Mouse (Mus musculus) heart, adult 2 months (tissue): ENCODE measurements around the gene Il12a. TPM values are rescaled to one million over a fixed set of nuclear protein-coding genes. Genes with fewer than 3 reads are reported as not detected.

Experiments
- DNase-seq, 2 experiments: peaks; one replicate each; pipeline ENCODE4 v3.0.0; 2021
- H3K27ac ChIP-seq: fragments of 200-600 bp; 2 replicates; pipeline ENCODE4 v1.8.1; 2022
- H3K27me3 ChIP-seq: fragments of 200-500 bp; 2 replicates; pipeline ENCODE4 v1.6.1; 2012; ENCODE audit warnings: mild to moderate bottlenecking, low read length, inconsistent platforms, mixed read lengths; ENCODE audit not compliant: control insufficient read depth, insufficient read depth
- H3K36me3 ChIP-seq: fragments of 200-500 bp; 2 replicates; pipeline ENCODE4 v1.6.1; 2012; ENCODE audit warnings: low read length, inconsistent platforms; ENCODE audit not compliant: control insufficient read depth, insufficient read depth
- H3K4me1 ChIP-seq: fragments of 200-500 bp; 2 replicates; pipeline ENCODE4 v1.6.1; 2011; ENCODE audit warnings: low read length; ENCODE audit not compliant: control insufficient read depth, insufficient read depth
- H3K4me3 ChIP-seq: fragments of 200-600 bp; 2 replicates; pipeline ENCODE4 v1.8.1; 2022
- H3K79me2 ChIP-seq: fragments of 200-500 bp; replicated peaks from 2 replicates; pipeline ENCODE4 v1.6.1; 2012; ENCODE audit warnings: mild to moderate bottlenecking, inconsistent platforms, low read length, moderate library complexity, mixed read lengths; ENCODE audit not compliant: control insufficient read depth, insufficient read depth
- H3K9ac ChIP-seq: fragments of 200-500 bp; 2 replicates; pipeline ENCODE4 v1.6.1; 2012; ENCODE audit warnings: low read depth, mild to moderate bottlenecking, control low read depth, inconsistent platforms, low read length, mixed read lengths
- CTCF ChIP-seq: fragments of 200-600 bp; IDR thresholded peaks from 2 replicates; pipeline ENCODE4 v1.8.1; 2022; ENCODE audit warnings: antibody characterized with exemption, mild to moderate bottlenecking, moderate library complexity
- EP300 ChIP-seq: fragments of 200-500 bp; IDR thresholded peaks from 2 replicates; pipeline ENCODE4 v1.6.1; 2011; ENCODE audit warnings: low read depth, low read length, control low read depth; ENCODE audit not compliant: insufficient read depth
- POLR2A ChIP-seq: fragments of 200-500 bp; IDR thresholded peaks from 2 replicates; pipeline ENCODE4 v1.6.1; 2011; ENCODE audit warnings: mild to moderate bottlenecking, low read depth, low read length, control low read depth; ENCODE audit not compliant: insufficient read depth
- WGBS: fragments of 180-500 bp; shearing (Covaris S2); methylation state at CpG from one replicate; pipeline ENCODE4 v1.1.7; 2018; 5-methylcytosine and 5-hydroxymethylcytosine counted together
- intact Hi-C: fragments of 180-260 bp; cut with DNase I; formaldehyde crosslinking; loops from one replicate; pipeline ENCODE4 v1.15.1; 2025
- polyA plus RNA-seq: library from polyadenylated mRNA; depleted of rRNA; stranded (reverse); fragments of >200 nt; gene quantifications from 2 replicates; pipeline ENCODE4 v1.2.3, GENCODE M21; 2012
- total RNA-seq, 2 experiments: library from RNA; stranded (reverse); gene quantifications; 2 replicates each; pipeline ENCODE4 v1.2.3; 2021

Il12a gene
- total and polyA plus RNA-seq, 3 experiments = 0.23 to 0.84 TPM; not detected in 1

GRCm38 (mm10) chr3:68676831-68677303 lies 13.6 kb upstream of the Il12a start:
- Histone ChIP-seq H3K4me1 (peaks cover 2% of the 10 kb centered on the region), H3K79me2 (no peaks in the 10 kb centered on the region), H3K4me3 (peak overlapping the region; percentile 29), H3K27me3 (no peaks in the 10 kb centered on the region), H3K27ac (no peak overlapping the region; the same call in 1 of the 2 replicates), H3K36me3 (no peaks in the 10 kb centered on the region), H3K9ac (peak overlapping the region; percentile 18; the same call in 1 of the 2 replicates)
- intact Hi-C loops = no loop called here
- TF ChIP-seq CTCF (no peak), POLR2A (peak; percentile 25; the same call in 1 of the 2 replicates)
- peak; percentile 49 to 64 for DNase-seq
- WGBS = 6% methylated on average over 16 of the region's 17 CpGs

- H3K27me3 ChIP-seq = no peaks in the 10 kb centered on the region
- no peak overlapping the region for H3K27ac ChIP-seq
- intact Hi-C loops = no loop called here
- 81% methylated on average over 9 of the region's 9 CpGs for WGBS
- no peak overlapping the region for H3K9ac ChIP-seq
- no peak overlapping the region for H3K4me3 ChIP-seq
- DNase-seq = no peak
- TF ChIP-seq POLR2A = no peak
- no peak for TF ChIP-seq CTCF
- no peak for TF ChIP-seq EP300
- no peaks in the 10 kb centered on the region for H3K79me2 ChIP-seq
- H3K36me3 ChIP-seq = no peaks in the 10 kb centered on the region
- H3K4me1 ChIP-seq = peaks cover 2% of the 10 kb centered on the region
These were observed 11.4 kb upstream of the Il12a start for GRCm38 (mm10) chr3:68678805-68679585.

GRCm38 (mm10) chr3:68683579-68683978 lies 6.9 kb upstream of the Il12a start:
- Histone ChIP-seq H3K79me2 (no peaks in the 10 kb centered on the region), H3K9ac (no peak overlapping the region), H3K36me3 (no peaks in the 10 kb centered on the region), H3K4me1 (no peaks in the 10 kb centered on the region), H3K27me3 (no peaks in the 10 kb centered on the region), H3K27ac (no peak overlapping the region), H3K4me3 (no peak overlapping the region)
- whole genome bisulfite sequencing = 36% methylated on average over 2 of the region's 2 CpGs
- TF ChIP-seq POLR2A (no peak), EP300 (no peak), CTCF (no peak)
- no peak for DNase-seq
- intact Hi-C loops = no loop called here

GRCm38 (mm10) chr3:68684207-68684606 lies 6.2 kb upstream of the Il12a start:
- no peaks in the 10 kb centered on the region for H3K36me3 ChIP-seq
- no peak overlapping the region for H3K27ac ChIP-seq
- intact Hi-C loops = no loop called here
- no peak for DNase-seq
- no peak overlapping the region for H3K4me3 ChIP-seq
- TF ChIP-seq CTCF (no peak), EP300 (no peak), POLR2A (no peak)
- 83% methylated on average over 1 of the region's 1 CpGs for WGBS
- no peak overlapping the region for H3K9ac ChIP-seq
- no peaks in the 10 kb centered on the region for H3K4me1 ChIP-seq
- no peaks in the 10 kb centered on the region for H3K27me3 ChIP-seq
- no peaks in the 10 kb centered on the region for H3K79me2 ChIP-seq

- 57% methylated on average over 8 of the region's 8 CpGs for WGBS
- DNase-seq = no peak
- Histone ChIP-seq H3K4me3 (no peak overlapping the region), H3K4me1 (no peaks in the 10 kb centered on the region), H3K36me3 (no peaks in the 10 kb centered on the region), H3K79me2 (no peaks in the 10 kb centered on the region), H3K27ac (no peak overlapping the region), H3K9ac (no peak overlapping the region), H3K27me3 (no peaks in the 10 kb centered on the region)
- intact Hi-C loops = no loop called here
- TF ChIP-seq POLR2A = no peak
- TF ChIP-seq CTCF = no peak
- TF ChIP-seq EP300 = no peak
These were observed 3.4 kb upstream of the Il12a start for GRCm38 (mm10) chr3:68686852-68687560.

- Histone ChIP-seq H3K36me3 (no peaks in the 10 kb centered on the region), H3K4me1 (peaks cover 2% of the 10 kb centered on the region), H3K27ac (no peak overlapping the region), H3K9ac (no peak overlapping the region), H3K4me3 (no peak overlapping the region), H3K27me3 (no peaks in the 10 kb centered on the region), H3K79me2 (no peaks in the 10 kb centered on the region)
- TF ChIP-seq POLR2A = no peak
- intact Hi-C loops = no loop called here
- WGBS = 85% methylated on average over 7 of the region's 7 CpGs
- DNase-seq = no peak
These were observed 1.1 kb upstream of the Il12a start for GRCm38 (mm10) chr3:68689346-68689745.
